Mouse (Mus musculus): ENCODE data around the gene Ppig.
"Not testable (repeated sequence)": the region's sequence is repeated elsewhere in the genome, so short reads cannot be mapped to it uniquely, and the experiment has no call there.

Ppig gene

DNA sequence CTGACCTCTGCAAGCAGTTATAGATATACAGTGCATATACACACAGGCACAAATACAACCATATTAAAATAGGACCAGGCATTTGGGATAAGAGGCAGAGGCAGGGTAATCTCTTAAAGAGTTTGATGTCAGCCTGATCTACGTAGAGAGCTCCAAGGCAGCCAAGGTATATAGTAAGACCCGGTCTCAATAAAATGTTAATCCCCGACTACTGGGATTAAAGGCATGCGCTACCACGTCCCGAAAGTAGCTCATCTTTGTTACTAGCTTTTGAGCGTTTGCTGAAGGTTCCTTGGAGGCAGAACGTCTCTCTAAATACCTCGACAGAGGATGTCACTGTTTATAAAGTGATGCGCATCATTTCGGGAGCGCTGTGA, at the start of gene Ppig:
Ppig (plus strand) TSS at position 273 of the 377 bp plus-strand sequence.
- no peak for DNase-seq

DNA sequence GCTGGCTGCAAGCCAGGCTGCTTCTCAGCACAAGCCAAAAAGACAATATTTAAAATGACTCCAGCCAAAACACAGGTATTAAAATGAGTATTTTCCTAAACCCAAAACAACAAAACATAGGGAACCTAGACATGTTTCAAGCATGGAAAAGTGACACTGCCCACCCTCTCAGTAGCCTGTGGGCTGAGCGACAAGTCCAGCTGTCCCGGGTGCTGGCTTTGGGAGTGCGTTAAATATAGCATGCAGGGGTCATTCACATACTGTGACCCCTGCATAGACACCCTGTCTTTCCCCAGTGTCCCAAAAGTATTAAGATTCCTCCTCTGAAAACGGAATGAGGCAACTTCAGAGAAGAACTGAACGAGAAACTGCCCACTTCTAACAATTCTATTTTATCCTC, 48.6 kb upstream of the Ppig start:
- DNase-seq = no peak

GRCm38 (mm10) chr2:69675266-69675665, 47.1 kb upstream of the Ppig start:
- DNase-seq = no peak

DNA sequence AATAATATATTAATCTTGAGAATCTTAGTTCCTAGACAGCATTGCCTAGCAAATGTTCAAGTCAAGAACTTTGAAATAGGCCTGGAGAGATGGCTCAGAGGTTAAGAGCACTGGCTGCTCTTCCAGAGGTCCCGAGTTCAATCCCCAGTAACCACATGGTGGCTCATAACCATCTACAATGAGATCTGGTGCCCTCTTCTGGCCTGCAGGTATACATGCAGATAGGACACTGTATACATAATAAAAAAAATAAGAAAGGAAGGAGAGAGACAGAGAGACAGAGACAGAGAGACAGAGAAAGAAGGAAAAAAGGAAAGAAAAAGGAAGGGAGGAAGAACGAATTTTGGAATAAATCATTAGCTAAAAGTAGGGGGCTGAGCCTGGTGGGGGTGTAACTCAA, 45.6 kb upstream of the Ppig start:
- DNase-seq = peak; percentile 13

DNA sequence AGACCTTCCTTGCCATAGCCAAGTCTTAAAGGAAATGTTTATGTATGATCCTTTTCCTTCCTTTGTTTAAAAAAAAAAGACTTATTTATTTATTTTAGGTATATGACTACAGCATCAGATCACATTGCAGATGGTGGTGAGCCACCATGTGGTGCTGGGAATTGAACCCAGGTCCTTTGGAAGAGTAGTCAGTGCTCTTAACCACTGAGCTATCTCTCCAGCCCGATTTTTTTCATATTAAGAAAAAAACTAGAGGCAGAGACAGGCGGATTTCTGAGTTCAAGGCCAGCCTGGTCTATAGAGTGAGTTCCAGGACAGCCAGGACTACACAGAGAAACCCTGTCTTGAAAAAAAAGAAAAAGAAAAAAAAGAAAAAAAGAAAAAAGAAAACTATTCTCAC, 45.1 kb upstream of the Ppig start:
- not testable (repeated sequence) for DNase-seq

- DNase-seq = peak; percentile 19
These were observed 42.4 kb upstream of the Ppig start for GRCm38 (mm10) chr2:69679990-69680389.

GRCm38 (mm10) chr2:69681931-69682330, 40.4 kb upstream of the Ppig start:
- no peak for DNase-seq

DNA sequence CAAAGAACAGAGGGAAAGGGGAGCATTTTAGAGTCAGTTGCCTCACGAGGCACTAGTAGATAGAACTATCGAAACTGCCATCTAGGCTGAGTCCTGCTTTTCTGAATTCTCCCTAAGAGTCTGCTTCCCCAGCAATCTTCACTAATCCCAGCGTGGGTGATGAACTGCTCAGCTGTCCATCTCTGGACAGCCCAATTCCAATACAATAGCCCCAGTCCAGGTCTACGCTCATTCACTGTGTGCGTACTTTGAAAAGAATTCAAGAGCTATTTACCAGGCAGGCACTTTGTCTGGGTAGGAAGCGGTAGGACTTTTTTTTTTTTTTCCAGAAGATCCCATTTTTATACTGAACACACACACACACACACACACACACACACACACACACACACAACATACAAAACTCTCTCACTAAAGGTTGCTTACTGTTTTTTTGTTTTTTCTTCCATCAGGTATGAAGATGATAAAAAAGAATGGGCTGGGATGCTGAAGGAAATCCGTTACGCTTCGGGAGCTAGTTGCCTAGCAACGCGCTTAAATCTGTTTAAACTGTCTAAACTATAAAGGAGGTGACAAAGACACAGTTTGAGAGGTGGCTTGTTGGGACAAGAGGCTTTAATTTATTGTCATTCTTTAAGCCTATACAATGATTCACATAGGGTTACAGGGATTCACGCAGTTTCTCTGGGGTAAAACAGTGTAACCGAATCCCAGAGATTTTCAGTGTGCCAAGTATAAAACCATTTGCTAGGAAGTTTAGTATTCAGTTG, 39.1 kb upstream of the Ppig start:
- DNase-seq = no peak

- DNase-seq = no peak
These were observed 37.9 kb upstream of the Ppig start for GRCm38 (mm10) chr2:69684488-69684887.

GRCm38 (mm10) chr2:69690214-69690613, 32.1 kb upstream of the Ppig start:
- DNase-seq = no peak

- no peak for DNase-seq
These were observed 31.5 kb upstream of the Ppig start for GRCm38 (mm10) chr2:69690843-69691242.

DNA sequence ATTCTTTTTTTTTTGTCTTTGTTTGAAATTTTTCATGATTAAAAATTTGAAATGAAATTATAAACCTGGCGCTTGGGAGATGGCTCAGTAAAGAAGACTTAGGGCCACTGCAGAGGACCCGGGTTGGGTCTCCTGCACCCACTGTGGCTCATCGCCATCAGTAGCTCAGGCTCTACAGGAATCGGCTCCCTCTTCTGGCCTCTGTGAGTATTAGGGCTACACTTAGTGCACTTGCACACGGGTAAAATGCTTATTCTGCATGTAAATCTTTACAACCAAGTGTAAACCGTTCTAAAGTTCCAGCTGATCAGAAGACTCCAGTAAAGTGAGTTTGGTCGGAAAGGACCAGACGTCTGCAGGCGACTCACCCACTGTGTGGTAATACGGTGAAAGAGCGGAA, 28.8 kb upstream of the Ppig start:
- DNase-seq = no peak

- DNase-seq = no peak
These were observed 21.9 kb upstream of the Ppig start for GRCm38 (mm10) chr2:69700446-69700845.

DNA sequence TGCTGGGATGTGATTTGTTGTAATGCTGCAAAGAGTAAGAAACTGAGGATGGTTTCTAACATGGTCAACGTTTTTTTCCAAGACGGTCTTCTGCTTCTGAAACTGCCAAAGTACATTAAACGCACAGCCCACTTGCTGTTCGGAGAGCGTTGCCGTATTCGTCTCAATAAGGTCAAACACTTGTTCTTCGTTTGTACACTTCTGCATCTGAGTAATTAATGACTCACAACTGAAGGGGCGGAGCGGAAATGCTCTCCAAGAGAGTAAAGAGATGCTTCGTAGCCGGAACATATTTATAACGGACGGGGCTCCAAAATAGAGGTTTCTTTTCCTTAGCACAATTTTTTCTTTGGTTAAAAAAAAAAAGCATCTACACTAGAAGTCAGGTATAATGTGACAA, 10.2 kb upstream of the Ppig start:
- DNase-seq = no peak

DNA sequence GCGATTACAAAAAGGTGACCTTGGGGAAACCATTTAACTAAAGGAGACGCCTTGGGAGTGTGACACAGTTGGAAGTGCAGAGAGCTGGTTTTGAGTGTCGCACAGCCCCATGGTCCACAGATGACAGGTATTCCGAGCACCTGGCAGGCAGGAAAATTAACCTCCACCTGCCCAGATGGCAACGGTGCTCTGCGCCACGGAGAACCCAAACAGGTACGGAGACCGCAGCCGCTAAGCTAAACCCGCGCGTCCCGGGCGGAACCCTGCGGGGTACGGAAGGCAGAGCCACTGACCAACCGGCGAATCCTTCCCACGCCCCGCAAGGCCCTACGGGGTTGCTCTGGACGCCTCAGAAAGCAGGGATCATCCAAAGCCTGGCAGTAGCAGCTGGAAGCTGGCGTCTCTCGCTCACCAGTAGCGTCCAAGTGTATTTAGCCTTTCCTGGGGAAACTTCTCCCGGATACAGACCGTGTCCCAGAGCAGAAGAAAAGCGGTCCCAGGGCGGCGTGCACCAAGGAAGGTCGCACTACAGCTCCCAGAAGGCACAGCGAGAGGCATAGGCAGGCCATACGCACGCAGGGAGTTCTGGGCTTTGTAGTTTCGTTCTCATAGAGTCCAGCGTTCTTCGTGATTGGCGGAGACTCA, 9.2 kb upstream of the Ppig start, which contains the start of gene Fastkd1:
Fastkd1 (minus strand) TSS at position 536 of the 645 bp plus-strand sequence.
- DNase-seq = peak; percentile 91

DNA sequence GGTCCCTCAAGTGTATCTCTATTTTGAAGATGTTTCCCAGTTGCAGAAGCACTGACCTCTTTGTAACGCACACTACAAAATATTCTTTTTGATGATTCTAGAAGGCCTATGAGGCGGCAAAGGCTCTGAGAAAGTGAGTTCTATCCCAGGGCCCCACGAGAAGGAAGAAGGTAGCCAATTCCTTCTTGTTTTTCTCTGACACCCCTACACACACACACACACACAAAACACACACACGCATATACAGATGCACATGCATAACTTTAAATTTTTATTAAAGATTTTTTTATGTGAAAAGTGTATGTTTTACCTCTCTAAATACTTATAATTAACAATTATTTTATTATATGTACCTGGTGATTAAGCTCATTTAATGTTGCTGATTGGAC, 8.7 kb upstream of the Ppig start:
- DNase-seq = no peak

- no peak for DNase-seq
These were observed 8.2 kb upstream of the Ppig start for GRCm38 (mm10) chr2:69714126-69714525.

GRCm38 (mm10) chr2:69716483-69716882, 5.9 kb upstream of the Ppig start:
- DNase-seq = no peak

DNA sequence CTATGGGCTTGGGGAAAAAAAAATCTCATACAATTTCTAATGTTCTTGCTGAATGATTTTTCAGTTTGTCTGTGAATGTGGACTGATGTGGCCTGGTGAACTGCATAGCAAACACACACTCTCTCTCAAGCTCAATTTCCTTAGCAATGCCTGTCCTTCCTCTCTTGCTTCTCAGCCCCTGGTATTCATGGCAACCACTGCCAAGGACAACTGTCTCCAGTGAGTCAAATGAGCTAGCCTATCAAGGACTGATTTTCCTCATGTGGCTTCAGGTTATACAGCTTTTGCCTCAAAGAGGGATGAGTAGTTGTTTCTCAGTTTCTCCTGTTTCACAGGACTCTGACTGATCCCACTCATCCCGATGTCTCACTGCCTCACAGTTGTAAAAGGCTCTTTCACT, 3.2 kb upstream of the Ppig start:
- DNase-seq = no peak

GRCm38 (mm10) chr2:69722650-69723518, 539 bp downstream of the Ppig start:
- peak; percentile 97 for DNase-seq

GRCm38 (mm10) chr2:69723519-69723825, 1.1 kb downstream of the Ppig start:
- DNase-seq = no peak

GRCm38 (mm10) chr2:69745091-69745490, 22.7 kb downstream of the Ppig start:
- no peak for DNase-seq

- DNase-seq = no peak
These were observed 38.6 kb downstream of the Ppig start for GRCm38 (mm10) chr2:69760980-69761379.

GRCm38 (mm10) chr2:69763340-69763739, 41.0 kb downstream of the Ppig start:
- DNase-seq = peak; percentile 34

Data from kidney, postnatal 10 days (tissue).